Mouse (Mus musculus) testis, postnatal 10 days (tissue): Measurements from ENCODE around the gene M1ap.

Experiments
- DNase-seq: peaks from one replicate; pipeline ENCODE4 v3.0.0; 2021; ENCODE audit warnings: low spot score

The M1ap gene

DNA sequence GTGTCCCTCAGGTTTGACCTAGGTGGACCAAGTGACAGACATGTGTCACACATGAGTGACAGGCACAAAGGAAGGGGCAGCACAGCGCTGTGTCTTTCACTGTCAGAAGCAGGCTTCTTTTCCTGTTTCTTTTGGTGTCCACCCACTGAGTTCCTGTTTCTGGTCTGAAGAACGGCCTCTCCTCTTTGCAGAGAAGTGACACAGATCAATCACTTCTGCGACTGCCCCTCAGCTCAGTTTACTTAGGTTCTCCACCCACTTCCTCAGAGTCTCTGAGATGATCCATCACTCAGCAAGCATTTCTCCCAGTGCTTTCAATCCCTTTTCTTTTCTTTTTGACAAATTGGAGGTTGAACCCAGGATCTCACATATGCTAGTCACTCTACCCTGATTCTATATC is 62.0 kb downstream of the M1ap start:
- no peak for DNase-seq

GRCm38 (mm10) chr6:83010010-83010409 is 63.3 kb downstream of the M1ap start:
- no peak for DNase-seq

- no peak for DNase-seq
Measured at GRCm38 (mm10) chr6:83011255-83011654, 64.6 kb downstream of the M1ap start.

GRCm38 (mm10) chr6:83011756-83012155 is 65.1 kb downstream of the M1ap start:
- no peak for DNase-seq

GRCm38 (mm10) chr6:83013444-83013843 is 66.7 kb downstream of the M1ap start:
- DNase-seq: no peak

- DNase-seq: no peak
Measured at GRCm38 (mm10) chr6:83014482-83015466, 68.1 kb downstream of the M1ap start.

DNA sequence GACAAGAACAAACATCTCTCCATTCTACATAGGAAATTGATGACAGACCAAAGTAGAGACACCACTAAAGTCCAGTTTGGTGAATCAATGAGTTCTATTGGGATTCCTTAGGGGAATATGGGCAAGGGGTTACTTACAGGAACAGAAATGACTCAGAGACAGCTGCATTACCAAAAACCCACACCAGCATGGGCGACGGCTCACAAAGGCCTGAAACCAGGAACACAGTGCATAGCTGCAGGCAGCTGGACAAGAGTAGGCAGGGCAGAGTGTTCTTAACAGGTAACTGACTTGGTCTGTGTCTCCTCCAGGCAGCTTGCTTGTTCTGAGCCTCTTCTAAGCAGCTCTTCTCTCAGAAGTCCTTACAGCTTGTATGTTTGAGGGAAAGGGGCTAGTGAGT is 69.0 kb downstream of the M1ap start:
- DNase-seq: no peak

DNA sequence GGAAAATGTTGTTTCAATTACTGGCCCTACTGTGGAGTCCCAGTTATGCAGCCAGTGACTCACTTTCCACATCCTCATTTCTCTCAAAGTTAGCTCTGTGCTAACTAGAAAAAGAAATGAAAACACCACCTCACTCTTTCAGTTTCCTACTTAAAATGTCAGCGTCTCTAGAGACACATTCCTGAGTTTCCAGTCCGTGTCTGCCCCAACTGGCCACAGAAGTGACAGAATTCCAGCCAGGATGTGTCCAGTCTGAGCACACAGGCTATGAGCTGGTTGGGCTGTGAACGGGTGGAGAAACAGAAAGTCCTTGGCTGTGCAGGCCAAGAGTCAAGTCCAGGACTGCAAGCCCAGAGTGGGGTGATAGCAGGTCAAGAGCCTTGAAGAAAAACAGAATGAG is 70.5 kb downstream of the M1ap start:
- no peak for DNase-seq

DNA sequence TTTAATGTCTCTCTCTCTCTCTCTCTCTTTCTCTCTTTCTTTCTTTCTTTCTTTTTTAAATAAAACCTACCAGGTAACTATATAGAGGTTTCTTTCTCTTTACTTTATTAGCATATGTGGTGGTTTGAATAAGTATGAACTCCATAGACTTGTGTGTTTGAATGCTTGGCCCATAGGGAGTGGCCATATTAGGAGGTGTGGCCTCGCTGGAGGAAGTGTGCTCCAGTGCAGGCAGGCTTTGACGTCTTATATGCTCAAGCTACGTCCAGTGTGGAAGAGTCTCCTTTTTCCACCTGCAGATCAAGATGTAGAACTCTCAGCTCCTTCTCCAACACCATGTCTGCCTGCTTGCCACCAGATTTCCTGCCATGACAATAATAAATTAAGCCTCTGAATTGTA is 72.3 kb downstream of the M1ap start:
- no peak for DNase-seq

DNA sequence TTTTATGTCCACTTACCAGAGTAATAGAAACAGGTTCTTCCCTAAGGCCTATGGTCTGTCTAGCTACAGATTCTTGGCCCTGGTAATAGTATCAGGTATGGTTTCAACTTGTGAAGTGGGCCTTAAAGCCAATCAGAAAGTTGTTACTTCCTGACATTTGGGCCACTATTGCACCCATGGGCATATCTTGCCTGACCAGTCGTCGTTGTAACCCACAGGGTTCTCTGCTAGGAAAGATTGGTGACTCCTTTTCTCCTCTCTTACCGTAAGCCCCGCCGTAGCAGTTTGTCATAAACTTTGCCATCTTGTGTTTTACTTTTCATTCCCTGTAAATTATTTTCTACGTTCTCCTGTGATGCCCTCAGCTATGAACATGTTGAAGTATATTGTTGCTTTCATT is 73.4 kb downstream of the M1ap start:
- no peak for DNase-seq

DNA sequence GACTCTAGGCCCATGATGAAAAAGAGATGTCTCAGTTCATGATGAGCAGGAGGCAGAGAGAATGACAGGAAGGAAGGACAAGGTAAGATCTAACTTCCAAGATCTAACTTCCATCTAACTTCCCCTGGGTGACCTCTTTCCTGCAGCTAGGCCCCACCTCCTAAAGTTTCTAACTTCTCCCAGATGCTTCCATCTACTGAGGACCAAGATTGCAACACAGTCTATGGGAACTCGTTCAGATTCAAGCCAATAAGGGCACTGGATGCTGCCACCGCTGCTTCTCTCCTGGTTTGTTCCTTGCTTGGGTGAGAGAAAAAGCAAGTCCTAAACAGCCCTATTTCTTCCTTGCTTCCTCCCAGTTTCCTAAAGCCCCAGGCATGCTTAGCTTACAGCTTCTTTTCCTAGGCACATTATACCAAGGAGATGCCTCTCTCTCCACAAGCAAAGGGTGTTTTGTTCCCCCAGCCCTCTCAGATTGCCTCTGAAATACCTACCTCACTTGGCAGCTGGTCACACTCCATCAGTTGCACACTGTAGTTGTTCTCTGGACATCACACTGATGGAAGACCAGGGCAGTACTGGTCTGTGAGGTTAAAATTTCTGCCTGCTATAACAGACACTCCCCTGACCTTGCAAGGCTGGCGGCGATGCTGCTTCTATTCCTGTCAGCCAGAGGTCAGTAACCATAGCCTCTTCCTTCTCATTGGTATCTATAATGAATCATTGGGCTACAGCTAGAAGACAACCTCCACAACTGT is 74.3 kb downstream of the M1ap start:
- no peak for DNase-seq

DNA sequence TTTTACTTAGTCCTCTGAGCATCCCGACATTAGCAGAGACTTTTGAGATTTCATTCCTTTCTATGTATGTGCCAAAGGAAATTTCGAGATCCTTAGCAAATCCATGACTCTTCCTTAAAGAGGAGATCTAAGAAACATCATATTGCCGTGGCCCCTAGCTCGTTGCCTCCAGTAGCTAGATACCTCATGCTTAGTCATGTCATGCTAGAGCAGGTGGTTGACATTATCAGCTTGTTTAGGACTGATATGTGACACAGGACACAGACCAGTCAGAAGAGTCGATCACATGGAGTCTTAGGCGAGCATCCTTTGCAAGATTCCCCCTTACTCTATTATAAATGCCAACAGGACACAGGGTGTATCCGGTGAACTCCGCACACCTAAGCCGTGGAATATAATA is 76.3 kb downstream of the M1ap start:
- DNase-seq: no peak

- no peak for DNase-seq
Measured at GRCm38 (mm10) chr6:83023786-83024185, 77.1 kb downstream of the M1ap start.

GRCm38 (mm10) chr6:83024421-83024820 is 77.7 kb downstream of the M1ap start:
- DNase-seq: no peak

GRCm38 (mm10) chr6:83025221-83025620 is 78.5 kb downstream of the M1ap start:
- DNase-seq: no peak

DNA sequence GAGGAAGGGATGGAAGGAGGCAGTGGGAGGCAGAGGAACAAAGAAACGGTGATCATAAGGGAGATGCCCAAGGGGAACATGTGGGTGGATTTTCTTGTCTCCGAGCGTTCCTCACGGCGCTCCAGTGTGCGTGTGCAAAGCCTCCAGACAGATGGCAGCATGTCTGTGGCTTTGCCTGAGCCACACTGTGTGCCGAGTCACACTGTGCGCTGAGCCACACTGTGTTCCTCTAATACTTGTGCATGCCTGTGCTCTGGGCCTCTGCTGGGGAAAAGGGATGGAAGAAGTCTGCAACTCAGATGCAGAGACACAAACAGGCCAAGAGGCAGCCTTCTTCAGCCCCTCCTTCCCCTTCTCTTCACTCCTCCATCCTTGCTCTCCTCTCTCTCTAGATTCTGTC is 80.6 kb downstream of the M1ap start:
- DNase-seq: no peak

DNA sequence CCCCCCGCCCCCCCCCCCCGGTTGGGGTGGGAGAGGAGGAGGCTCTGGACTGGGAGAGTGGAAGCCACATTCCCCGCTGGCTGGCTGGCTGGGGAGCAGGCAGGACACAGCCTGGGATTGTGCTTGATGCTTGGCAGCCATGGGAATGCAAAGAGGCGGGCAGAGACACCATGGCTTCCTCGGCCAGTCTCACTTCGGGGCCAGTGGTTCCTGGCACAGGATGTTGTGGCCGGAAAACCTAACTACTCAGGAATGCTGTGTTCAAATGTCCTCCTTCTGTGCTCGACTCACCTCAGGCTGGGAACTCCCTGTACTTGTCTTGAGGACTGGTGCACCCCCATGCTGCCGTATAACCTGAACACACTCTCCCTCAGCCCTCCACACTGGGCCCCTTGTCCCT is 81.0 kb downstream of the M1ap start:
- DNase-seq: no peak

GRCm38 (mm10) chr6:83029777-83030176 is 83.1 kb downstream of the M1ap start:
- DNase-seq: no peak

- no peak for DNase-seq
Measured at GRCm38 (mm10) chr6:83031111-83031510, 84.4 kb downstream of the M1ap start.

DNA sequence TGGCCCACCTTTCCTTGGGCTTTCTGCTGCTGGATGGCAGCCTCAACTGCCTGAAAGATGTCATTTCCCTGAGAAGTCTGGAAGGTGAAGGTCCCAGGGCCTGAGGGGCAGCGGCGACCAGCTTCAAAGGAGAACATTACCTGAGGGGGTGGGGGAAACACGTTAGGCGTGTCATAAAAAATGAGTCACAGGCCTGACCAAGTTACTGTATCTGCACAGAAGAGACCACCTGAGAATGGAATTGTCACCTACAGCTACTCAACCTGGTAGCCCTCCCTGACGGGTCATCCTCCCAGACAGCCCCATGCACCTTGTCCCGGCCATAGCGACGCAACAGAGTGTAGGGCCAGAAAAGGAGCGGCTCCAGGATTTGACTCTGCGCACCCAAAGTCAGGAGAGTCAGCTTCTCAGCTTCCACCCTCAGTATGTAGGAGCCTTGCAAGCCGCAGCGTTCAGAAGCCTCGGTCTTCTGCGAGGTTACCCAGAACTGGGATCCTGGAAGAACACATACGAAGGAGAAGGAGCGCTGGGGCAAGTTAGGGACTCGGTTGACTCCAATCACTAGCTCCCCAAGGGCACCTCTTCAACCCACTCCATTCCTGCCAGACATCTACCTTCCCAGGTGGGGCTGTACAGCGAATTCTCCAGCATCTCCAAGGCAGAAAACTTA is 85.4 kb downstream of the M1ap start:
- no peak for DNase-seq

GRCm38 (mm10) chr6:83032769-83033191 is 86.1 kb downstream of the M1ap start:
- DNase-seq: peak; percentile 63
